Mouse (Mus musculus) embryo, embryonic 11 days (tissue): ENCODE data around the gene Farp1.

Experiments used
- DNase-seq: peaks from one replicate; pipeline ENCODE4 v3.0.0-alpha.2; 2015

Gene Farp1

DNA sequence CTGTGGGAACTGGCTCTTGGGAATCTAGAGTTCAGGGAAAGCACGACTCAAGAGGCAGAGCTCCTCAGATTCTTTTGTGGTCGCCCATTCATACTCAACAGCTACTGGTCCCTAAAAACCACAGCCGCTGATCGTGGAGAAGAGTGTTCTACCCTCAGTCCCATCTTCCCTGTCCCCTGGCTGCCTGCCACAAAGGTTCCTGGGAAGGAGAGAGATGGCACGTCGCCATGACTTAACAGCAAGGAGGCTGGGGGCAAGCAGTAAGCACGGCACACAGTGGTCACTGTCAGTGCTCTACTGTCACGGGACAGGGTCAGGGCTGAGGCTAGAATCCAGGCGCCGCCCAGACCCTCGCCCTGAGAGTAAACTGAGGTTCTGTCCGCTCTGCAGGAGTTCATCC, 240.0 kb downstream of the Farp1 start:
- DNase-seq: no peak

DNA sequence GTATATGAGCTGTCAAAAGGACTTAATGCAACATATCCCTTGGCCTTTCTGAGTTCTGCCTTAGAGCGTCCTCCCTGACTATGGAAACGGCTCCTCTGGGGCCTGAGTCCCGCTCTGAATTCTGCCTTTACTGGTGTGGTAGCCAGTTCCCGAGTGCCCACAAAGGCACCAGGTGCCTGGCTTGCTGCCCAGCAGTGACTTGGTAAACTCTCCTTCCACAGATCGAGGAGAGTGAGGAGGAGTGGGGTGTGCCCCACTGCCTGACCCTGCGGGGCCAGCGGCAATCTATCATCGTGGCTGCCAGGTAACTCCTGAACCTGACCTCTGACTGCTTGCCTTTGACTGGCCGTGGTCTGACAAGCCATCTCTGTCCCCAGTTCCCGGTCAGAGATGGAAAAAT, 241.0 kb downstream of the Farp1 start:
- DNase-seq: no peak

DNA sequence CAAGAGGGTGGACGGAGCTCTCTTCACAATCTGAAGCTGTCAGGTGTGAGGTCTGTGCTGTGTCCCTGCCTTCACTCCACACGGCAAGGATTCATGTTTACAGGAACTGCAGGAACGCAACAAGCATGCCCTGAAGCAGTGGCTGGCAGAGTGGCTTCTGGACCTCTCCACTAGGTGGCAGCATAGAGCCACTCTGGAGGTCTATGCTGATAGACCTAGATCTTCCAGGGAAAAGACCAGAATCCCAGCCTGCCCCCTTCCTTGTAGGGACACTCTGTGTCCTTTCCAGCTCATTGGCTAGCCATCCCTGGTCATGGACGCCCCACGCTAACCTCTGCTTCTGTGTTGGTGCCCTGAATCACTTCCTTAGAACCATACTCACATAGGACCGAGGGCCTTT, 244.1 kb downstream of the Farp1 start:
- peak; percentile 86 for DNase-seq

DNA sequence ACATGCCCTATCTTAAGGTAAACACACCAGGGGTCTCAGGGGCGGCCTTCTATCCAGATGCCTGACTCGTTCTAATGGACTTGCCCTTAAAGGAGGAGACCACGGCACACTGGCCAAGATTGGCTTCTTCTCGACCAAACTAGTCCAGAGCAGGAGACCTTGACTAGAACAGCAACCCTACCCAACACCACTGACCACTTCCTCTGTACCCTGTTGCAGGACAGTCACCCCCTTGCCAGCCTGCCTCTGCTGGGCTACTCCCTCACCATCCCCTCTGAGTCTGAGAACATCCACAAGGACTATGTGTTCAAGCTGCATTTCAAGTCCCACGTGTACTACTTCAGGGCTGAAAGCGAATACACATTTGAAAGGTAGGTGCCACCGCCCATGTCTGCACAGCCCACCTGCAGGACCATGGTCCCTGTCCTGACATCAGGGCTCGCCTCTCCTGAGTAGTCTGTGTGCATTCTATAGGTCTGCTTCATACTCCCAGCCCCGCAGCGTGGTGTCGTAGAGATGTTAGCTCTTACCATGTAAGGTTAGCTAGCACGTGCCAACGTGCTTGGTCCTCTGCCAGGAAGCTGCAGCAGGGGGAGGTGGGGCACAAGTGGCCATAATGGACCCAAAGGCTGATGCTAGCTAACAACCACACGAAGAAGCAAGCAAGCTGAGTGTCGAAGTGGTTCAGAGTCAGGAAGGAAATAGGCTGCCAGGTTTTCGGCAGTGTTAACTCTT, 245.8 kb downstream of the Farp1 start:
- no peak for DNase-seq

DNA sequence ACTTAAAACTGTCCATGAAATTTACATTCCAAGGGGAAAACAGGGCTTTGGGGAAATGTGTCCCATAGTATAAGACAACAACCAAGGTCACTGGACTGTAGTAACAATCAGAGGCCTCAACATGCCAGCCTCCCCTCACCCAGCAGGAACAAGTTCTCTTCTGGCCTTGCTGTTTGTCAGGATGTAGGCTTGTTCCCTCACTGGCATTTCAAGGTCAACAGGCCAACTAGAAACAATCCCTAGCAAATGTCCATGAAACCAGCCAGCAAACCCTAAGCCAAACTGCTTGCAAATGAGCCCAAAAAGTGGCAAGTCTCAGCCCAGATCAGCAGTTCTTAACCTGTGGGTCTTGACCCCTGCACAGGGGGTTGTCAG, 246.3 kb downstream of the Farp1 start:
- DNase-seq: no peak

DNA sequence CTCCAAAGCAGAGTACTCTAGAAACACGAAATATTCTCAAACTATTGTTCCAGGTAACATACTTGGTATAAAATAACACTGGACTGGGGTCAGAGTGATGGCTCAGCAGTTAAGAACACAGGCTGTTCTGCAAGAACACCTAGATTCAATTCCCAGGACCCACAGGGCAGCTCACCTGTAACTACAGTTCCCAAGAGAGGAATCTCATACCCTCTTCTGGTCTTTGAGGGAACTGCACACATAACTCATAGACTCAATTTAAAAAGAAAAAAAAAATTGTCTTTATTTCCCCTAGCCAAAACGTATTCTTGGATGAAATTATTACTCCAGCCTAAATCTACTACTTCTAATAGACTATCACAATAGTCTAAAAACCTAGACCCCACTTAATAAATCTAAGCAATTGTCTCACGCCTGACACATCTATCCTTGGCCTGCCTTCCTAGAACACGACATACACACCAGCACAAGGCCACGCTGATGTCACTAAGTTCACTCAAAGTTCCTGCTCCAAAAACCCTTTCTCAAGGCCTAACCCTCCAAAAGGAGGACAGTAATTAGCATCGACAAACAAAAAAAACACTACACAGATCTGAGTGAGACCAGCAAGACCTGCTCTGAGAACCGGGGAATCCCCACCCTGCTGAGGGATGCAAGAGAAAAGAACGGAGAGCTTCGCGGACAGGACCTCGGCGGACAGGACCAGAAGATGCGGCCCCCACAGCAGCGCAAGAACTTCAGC, 250.6 kb downstream of the Farp1 start:
- no peak for DNase-seq

DNA sequence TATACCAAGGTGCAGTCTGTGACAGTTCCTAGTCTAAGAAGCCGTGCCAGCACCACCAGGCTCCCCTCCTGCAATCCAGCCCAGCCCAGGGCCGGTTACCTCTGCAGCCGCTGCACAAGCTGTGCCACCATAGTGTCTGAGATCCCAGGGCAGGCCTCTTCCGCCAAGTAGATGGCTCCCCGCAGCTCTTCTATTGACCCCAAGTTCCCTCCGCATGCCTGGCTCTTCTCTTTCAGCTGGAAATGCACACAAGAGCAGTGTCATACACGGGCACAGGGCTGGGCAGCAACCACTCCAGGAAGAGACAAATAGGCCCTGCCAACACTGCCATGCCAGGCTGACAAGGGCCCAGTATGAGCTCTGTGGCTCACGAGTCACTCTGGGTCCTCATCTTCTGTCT, 256.9 kb downstream of the Farp1 start:
- no peak for DNase-seq

DNA sequence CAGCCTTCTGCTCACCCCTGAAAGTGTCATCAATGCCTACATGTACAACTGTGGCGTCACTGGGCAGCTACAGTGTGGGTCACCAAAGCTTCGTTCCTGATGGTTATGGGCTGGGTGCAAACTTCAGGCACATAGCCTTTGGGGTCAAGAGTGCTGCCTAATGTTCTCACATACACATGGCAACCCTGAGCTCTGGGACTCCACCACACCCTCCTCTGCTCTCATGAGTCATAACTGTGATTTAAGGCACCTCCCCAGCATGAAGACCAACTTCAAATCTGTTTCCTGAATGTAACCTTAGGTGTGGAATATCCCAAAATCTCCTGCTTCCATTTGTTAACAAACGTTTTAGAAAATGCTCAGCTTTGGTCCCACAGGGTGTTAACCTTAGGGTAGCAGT, 257.4 kb downstream of the Farp1 start:
- DNase-seq: no peak

DNA sequence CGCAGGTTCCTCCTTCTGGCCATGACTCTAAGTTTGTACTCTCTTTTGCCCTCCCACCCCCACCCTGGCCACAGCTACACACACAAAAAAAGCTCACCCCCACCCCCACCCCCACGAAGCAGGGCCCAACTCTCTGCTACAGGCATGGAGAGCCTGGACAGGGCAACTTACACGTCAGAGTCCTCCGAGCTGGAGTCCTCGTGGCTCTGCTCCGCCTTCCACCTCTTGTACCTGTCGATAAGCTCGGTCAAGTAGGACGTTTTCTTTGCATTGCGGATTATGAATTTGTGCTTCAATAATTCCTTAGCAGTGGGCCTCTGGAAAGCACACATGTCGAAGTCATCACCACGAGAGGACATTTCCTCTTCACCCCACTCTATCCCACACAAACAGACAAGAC, 259.5 kb downstream of the Farp1 start:
- no peak for DNase-seq

DNA sequence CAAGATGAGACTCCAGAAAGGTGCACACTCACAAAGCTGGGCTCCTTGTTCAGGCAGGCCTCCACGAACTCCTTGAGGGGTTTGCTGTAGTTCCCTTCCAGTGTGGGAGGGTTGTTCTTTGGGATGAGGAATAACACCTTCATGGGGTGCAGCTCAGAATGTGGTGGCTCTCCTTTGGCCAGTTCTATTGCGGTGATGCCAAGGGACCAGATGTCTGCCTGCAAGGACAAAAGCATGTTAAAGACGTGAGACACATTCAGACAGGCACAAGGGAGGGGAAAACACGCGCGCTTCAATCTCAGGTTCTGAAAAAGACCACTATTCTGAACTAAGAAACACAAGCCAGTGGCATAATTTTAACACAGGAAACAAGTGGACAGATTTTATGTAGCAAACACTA, 262.1 kb downstream of the Farp1 start:
- no peak for DNase-seq

DNA sequence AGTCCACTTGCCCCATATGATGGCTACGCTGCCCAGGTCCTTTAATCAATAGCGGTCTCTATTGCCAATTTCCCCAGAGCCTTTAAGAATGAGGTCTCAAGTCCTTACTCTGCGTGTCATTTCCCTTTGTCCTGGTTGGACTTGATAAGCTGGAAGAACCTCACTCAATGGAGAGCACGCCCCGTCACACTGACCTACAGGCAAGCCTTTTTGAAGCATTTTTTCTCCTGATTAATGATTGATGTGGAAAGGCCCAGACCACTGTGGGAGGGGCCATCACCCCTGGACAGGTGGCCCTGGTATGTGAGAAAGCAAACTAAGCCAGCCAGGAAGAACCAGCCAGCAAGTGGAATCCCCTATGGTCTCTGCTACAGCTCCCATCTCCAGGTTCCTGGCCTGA, 263.5 kb downstream of the Farp1 start:
- no peak for DNase-seq

DNA sequence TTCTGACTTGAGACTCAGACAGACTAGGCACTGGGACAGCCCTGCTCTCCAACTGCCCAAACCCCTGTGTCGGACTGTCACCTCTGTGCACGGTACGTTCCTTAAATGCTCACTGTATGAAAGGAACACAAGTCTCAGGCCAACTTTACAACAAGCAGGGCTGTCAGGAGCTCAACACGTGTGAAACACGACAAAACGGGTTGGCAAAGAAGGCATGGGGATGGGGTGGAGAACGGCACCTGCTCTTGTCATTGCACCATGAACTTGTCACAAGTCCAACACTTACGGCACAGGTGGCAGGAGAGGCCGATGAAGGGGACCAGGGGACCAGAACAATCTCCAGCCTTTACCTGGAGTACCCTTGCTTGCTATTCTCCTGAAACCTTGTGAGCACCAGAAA, 264.1 kb downstream of the Farp1 start:
- DNase-seq: no peak

DNA sequence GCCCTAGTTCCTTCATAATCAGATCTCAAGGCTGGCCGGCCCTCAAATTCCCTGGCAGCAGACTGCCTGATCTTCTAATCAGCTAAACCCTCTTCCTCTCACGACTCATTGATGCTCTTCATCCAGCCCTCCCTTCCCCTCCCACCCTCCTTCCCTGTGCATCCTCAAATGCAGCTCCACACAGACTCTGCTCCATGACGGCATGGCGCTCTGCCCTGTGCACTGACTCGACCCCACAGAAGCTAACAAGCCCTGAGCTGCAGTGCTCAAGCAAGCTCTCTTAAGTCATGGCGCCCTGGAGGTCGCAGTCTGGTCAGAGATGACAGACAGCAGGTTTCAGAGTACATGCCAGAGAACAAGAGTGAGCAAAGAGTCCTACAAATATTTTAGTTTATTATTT, 269.5 kb downstream of the Farp1 start:
- peak; percentile 16 for DNase-seq

DNA sequence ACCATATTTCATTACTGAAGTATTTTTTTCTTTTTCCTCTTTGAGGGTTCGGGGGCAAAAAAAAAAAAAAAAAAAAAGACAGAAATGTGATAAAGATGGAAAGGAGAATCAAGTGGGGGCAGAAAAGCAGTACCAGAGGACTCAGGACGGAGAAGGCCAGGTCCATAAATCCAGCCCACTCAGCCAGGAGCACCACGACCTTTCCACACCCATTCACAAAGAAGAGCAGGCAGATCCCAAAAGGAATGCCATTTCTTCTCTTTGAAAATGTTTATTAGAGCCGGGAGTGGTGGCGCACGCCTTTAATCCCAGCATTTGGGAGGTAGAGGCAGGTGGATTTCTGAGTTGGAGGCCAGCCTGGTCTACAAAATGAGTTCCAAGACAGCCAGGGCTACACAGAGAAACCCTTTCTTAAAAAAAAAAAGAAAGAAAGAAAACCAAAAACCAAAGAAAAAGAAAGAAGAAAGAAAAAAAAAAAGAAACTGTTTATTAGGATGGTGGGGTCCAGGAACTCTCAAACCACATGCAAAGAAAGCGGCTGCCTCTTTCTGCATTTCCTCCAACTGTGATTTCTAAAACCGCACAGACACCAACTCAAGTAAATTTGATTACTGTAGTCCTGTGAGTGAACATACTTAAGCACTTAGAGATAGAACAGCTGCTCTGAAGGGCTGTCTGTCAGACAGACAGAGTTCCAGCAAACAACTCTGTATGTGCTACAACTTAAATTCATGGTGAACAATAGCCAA, 270.5 kb downstream of the Farp1 start:
- no peak for DNase-seq

DNA sequence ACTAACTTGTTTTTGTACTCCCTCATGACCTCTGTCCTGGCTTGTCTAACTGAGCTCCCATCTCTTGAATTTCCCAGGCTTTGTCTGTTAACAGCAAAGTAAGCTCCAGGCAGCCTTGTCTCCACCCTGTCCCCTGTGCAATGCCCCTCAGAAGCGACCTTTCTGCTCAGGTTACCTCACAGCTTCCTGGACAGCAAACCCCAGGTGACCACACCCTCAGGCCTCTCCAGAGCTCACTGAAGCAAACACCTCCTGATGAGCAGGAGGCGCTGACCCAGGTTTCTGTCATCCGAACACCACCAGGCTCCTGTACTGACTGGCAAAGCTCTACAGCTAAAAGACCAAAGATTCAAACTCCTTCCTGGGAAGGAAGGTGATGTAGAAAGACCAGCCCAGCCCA, 274.9 kb downstream of the Farp1 start:
- DNase-seq: no peak

DNA sequence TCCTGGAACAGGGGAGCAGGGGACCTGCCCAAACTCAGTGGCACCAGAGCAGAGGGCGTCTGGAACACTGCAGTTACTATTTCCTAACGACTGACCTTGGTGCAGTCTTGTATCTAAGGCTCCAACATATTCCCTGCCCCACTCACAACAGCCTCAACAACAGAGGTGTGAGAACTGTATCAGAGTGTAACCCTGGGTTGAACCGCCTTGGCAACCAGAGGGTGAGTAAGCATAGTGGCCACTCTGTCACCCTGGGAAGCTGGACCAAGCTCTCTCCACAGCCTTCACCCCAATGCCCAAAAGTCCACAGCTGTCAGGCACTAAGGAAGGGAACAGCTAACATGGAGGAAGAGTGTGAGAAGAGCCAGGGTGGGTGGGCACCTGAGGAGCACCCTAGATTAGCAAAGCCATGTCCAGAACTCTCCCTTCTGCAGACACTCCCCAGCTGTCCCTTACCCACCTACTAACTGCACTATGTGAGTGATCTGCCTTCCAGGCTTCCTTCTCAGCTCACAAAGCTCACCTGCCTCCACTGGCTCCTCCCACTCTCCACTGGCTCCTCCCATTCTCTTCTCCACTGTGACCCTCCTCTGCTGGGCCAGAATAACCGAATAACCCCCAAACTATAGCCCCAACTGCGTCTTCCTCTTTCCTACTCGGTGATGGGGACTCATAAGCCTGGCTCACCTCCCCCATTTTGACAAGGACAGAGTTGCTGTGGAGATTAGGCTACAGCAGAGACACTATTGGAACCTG, 275.5 kb downstream of the Farp1 start:
- DNase-seq: no peak

DNA sequence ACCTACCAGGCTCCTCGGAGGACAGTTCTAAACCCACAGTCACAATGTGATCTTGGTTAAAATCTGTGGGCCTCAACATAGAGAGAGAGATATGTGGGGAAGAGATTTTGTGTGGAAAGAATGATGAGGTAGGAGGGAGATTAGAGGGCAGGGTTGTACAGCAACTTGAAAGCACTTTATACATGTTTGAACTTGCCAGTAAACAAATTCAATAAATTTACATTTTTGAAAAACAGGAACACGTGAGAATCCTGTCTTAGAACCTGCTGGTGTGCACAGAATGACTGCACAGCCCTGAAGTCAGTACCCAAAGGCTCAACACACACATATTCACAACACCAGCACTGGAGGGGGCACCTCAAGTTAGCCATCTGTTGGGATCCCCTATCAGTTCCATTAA, 276.1 kb downstream of the Farp1 start:
- no peak for DNase-seq

DNA sequence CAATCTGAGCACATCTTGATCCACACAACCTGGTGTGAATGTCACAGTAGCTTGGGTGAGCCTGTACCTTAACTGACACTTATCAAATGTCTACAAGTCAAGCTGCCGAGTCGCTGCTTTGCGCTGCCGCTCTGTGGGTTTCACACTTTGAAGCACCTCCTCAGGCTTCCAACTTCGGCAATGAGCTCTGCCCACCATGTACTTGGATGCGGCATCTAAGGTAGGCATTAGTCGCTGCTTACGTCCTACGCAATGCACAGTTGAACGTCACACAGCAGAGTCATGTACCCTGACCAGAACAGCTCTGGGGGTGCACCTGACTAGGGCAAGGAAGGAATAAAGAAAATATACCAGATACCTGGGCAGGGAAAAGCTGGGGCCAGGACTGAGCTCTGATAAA, 278.3 kb downstream of the Farp1 start:
- no peak for DNase-seq

DNA sequence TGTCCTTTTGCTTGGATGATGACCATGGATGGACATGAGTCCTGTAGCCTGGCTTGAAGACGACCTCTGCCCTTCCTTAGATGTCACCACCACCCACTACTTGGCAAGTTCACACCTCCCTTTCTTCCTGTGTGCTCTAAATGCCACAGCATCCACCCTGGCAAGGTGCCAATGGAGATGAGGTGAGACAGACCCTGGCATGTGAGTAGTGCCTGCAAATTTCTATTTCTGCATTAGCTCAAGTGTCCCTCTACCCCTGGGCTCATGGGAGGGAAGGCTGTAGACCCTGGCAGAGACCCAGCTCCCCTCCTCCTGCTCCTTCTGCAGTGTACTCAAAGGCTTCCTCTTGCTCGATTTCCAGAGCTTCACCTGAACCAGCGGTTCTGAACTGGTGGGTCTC, 279.9 kb downstream of the Farp1 start:
- DNase-seq: no peak

DNA sequence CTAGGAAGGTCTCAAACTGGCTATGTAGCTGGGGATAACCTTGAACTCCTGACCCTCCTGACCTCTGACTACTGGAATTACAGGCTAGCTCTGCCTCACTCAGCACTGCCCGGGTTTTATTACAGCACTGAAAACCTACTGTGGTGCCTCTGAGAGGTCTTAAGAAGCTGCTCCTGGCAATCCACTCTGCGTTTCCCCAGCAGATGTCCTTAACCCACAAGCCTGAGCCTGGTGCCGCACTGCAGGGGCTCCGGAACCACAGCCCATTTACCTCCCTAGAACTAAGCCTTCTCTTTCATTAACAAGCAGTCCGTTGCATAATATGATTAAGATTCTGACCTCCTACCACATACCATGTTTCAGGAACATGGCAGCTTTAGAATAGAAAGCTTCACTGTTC, 281.1 kb downstream of the Farp1 start:
- peak; percentile 26 for DNase-seq

DNA sequence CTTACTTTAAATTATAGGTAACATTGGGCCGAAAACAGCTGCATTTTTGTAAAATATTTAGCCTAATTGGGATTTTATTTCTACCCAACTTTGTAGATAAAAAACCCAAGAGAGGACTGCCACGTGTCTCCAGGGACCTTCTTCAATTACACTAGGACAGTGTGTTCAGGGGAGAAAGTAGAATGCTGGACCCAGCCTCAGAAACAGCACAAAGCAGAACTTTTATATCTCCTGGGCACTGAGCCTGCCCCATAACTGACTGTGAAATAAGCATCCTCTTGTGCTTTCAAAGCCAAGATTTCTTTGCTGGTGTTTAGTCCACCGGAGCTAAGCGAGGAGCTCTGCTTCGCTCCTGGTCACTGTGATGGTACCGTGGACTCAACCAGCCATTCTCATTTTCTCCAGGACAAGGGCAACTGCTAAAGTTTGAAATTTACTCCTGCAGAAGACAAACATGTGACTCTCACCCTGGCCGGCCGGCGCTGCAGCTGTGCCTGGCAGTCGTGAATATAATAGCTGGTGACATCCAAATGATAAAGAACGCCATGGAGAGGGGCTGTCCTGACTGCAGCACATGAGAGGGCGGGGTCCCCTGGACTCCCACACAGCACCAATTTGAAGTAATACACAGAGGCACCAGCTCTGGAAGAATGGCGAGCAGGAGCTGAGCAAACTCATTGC, 281.8 kb downstream of the Farp1 start:
- DNase-seq: no peak

DNA sequence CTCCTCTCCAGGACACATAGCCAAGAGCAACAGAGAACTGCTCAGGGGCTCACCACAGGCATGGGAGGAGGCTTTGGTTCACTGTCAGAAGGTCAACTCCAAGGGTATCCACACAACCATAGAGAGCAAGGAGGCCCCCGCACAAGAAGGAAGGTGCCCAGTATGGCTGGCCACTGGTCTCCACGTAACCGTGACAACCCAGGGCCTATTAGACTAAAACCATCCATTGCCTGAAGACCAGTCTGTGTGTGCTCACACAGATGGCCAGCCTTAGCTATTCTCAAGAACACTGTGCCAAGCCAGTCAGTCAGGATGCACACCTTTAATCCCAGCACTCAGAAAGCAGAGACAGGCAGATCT, 282.3 kb downstream of the Farp1 start:
- DNase-seq: no peak

DNA sequence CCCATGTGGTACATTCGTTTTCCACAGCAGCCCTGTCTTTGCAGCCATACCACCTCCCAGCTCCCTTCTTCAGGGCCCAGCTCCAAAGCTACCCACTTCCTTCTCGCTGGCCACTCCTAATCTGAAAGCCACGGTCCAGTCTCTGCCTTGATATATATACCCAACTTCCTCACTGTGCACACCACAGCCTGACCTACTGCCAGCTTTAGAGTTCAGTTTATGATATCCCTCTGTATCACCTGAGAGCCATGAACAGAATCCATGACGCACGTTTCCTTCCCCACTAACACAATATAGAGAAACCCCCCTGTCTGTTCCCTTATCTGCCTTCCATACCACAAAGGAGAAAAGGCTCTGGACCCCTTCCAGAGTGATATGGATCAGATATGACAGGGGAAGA, 283.4 kb downstream of the Farp1 start:
- DNase-seq: no peak
